Mouse (Mus musculus): Measurements from ENCODE around the gene Nts. TPM values are rescaled to one million over a fixed set of nuclear protein-coding genes. Genes with fewer than 3 reads are reported as not detected.
A peak's percentile ranks its signal among the peaks of the same experiment; 100 is the strongest.
"Not testable (repeated sequence)": the region's sequence is repeated elsewhere in the genome, so short reads cannot be mapped to it uniquely, and the experiment has no call there.

Gene Nts
- polyA plus RNA-seq, 2 experiments, result not detected

- no peaks in the 10 kb centered on the region for H3K4me1 ChIP-seq (replicated peaks; ENCODE audit: control insufficient read depth in 2 of 2, insufficient read depth in 2 of 2, low read length in 1 of 2)
Measured at GRCm38 (mm10) chr10:102449449-102449848, 40.8 kb downstream of the Nts start.

GRCm38 (mm10) chr10:102444912-102445556 lies 45.3 kb downstream of the Nts start:
- TF ChIP-seq CTCF (IDR thresholded peaks at IDR 0.05; ENCODE audit: low read depth) (no peak), EP300 (IDR thresholded peaks at IDR 0.05; ENCODE audit: low read depth) (no peak)
- DNase-seq (ENCODE audit: low read depth in 3 of 3, low spot score in 3 of 3), result no peak
- Histone ChIP-seq H3K4me3 (ENCODE audit: insufficient read depth in 1 of 2, low read depth in 2 of 2, low read length in 2 of 2) (no peak overlapping the region), H3K9ac (replicated peaks) (no peak overlapping the region), H3K4me1 (replicated peaks; ENCODE audit: control insufficient read depth in 2 of 2, insufficient read depth in 2 of 2, low read length in 1 of 2) (no peaks in the 10 kb centered on the region), H3K4me2 (ENCODE audit: low read depth) (no peak overlapping the region), H3K27ac (no peak overlapping the region), H3K9me3 (ENCODE audit: control insufficient read depth, low read length) (no peaks in the 10 kb centered on the region), H3K27me3 (ENCODE audit: control insufficient read depth, insufficient read depth, low read length) (no peaks in the 10 kb centered on the region), H3K36me3 (replicated peaks; ENCODE audit: control insufficient read depth, insufficient read depth, low read depth) (no peaks in the 10 kb centered on the region)
- ATAC-seq (ENCODE audit: insufficient read depth), result no peak
- 37% methylated on average over 2 of the region's 2 CpGs for WGBS (ENCODE audit: insufficient replicate concordance)

More at GRCm38 (mm10) chr10:102449449-102449848, 40.8 kb downstream of the Nts start:
- H3K9ac ChIP-seq (replicated peaks), result no peak overlapping the region
- 3% methylated on average over 7 of the region's 7 CpGs for WGBS (ENCODE audit: insufficient replicate concordance)
- ATAC-seq (ENCODE audit: insufficient read depth) (no peak), DNase-seq (ENCODE audit: low read depth in 3 of 3, low spot score in 3 of 3) (peak; percentile 3 to 22 (median 10))
- no peak overlapping the region for H3K4me3 ChIP-seq (ENCODE audit: insufficient read depth in 1 of 2, low read depth in 2 of 2, low read length in 2 of 2)
- TF ChIP-seq CTCF (IDR thresholded peaks at IDR 0.05; ENCODE audit: low read depth), result peak; percentile 50; the same call in 1 of the 2 replicates
- TF ChIP-seq EP300 (IDR thresholded peaks at IDR 0.05; ENCODE audit: low read depth), result no peak
- no peak overlapping the region for H3K27ac ChIP-seq
- H3K9me3 ChIP-seq (ENCODE audit: control insufficient read depth, low read length), result no peaks in the 10 kb centered on the region
- no peak overlapping the region for H3K4me2 ChIP-seq (ENCODE audit: low read depth)
- H3K36me3 ChIP-seq (replicated peaks; ENCODE audit: control insufficient read depth, insufficient read depth, low read depth), result no peaks in the 10 kb centered on the region
- no peaks in the 10 kb centered on the region for H3K27me3 ChIP-seq (ENCODE audit: control insufficient read depth, insufficient read depth, low read length)

- TF ChIP-seq CTCF (IDR thresholded peaks at IDR 0.05; ENCODE audit: low read depth), result 0 out of 2 replicates have a peak, but pooled peaks have one; percentile 6
- not testable (repeated sequence) for ATAC-seq (ENCODE audit: insufficient read depth); H3K4me2 ChIP-seq (ENCODE audit: low read depth); H3K9ac ChIP-seq (replicated peaks); H3K4me1 ChIP-seq (replicated peaks; ENCODE audit: control insufficient read depth in 2 of 2, insufficient read depth in 2 of 2, low read length in 1 of 2); DNase-seq (ENCODE audit: low read depth in 3 of 3, low spot score in 3 of 3); H3K9me3 ChIP-seq (ENCODE audit: control insufficient read depth, low read length); H3K4me3 ChIP-seq (ENCODE audit: insufficient read depth in 1 of 2, low read depth in 2 of 2, low read length in 2 of 2); H3K27me3 ChIP-seq (ENCODE audit: control insufficient read depth, insufficient read depth, low read length); H3K27ac ChIP-seq; H3K36me3 ChIP-seq (replicated peaks; ENCODE audit: control insufficient read depth, insufficient read depth, low read depth)
- WGBS (ENCODE audit: insufficient replicate concordance), result 50% methylated on average over 6 of the region's 6 CpGs
Measured at GRCm38 (mm10) chr10:102435467-102435866, 54.8 kb downstream of the Nts start.

DNA sequence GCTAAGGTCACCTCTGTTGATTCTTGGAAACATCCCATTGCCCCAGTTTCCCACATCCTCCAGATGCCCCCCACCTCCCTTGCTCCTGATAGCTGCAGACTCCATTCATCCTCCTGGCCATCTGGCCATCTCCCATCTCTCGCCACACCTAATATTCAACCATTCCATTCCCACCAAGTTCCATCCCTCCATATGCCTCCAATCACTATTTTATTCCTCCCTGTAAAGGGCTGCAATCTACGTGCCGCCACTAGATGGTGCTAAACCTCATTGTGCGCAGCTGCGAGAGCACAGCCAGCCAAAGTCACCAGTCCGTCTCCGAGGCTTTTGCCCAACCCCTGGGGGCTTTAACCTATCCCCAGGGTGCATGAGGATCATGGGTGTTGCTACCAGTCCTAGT lies 55.2 kb downstream of the Nts start:
- not testable (repeated sequence) for H3K36me3 ChIP-seq (replicated peaks; ENCODE audit: control insufficient read depth, insufficient read depth, low read depth); ATAC-seq (ENCODE audit: insufficient read depth); H3K27ac ChIP-seq; H3K4me1 ChIP-seq (replicated peaks; ENCODE audit: control insufficient read depth in 2 of 2, insufficient read depth in 2 of 2, low read length in 1 of 2); H3K9ac ChIP-seq (replicated peaks); H3K4me2 ChIP-seq (ENCODE audit: low read depth); H3K4me3 ChIP-seq (ENCODE audit: insufficient read depth in 1 of 2, low read depth in 2 of 2, low read length in 2 of 2); DNase-seq (ENCODE audit: low read depth in 3 of 3, low spot score in 3 of 3); H3K27me3 ChIP-seq (ENCODE audit: control insufficient read depth, insufficient read depth, low read length); H3K9me3 ChIP-seq (ENCODE audit: control insufficient read depth, low read length)
- peak; percentile 53 for TF ChIP-seq CTCF (IDR thresholded peaks at IDR 0.05; ENCODE audit: low read depth)
- WGBS (ENCODE audit: insufficient replicate concordance), result 3% methylated on average over 5 of the region's 7 CpGs

Other genes with a start within 250 kb of the Nts start
- gene Rassf9, start 21.7 kb upstream of the Nts start, polyA plus RNA-seq (2012; rRNA removed), result 0.01 and 0.03 TPM in 2 replicates
- gene Rassf9, start 21.7 kb upstream of the Nts start, polyA plus RNA-seq (2014; fragmentation: Nextera tagmentation; extraction: Ambion mirVana), result 0.06 TPM in 1 of 2 replicates, not detected in the other